Mouse (Mus musculus): Measurements from ENCODE around the gene Zcrb1.

DNA sequence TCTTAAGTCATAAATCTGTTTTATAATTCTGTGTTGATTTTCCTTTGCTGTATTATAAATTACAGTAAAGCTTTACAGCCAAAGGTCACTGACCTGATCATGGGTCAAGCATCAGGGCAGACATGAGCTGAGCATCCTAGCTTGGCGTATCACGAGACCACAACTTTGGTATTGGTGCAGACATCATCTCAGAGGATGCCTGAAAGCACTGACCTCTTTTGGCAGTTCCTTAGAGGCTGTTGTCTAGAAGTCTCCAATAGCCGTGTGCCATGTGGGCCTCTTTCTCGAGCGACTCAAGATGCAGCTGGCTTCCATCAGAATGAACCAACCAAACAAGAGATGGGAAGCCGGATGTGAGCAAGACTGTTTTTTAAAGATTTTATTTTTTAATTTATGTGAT is 32.6 kb downstream of the Zcrb1 start:
- no peak for TF ChIP-seq GATA1 (IDR thresholded peaks at IDR 0.05; ENCODE audit: low read length)
- TF ChIP-seq TAL1 (IDR thresholded peaks at IDR 0.05; ENCODE audit: low read length), result no peak

All from erythroblast, embryonic 14.5 days (primary cell).